Mouse (Mus musculus) limb, embryonic 13.5 days (tissue): ENCODE results near the gene Numa1. TPM values are rescaled to one million over a fixed set of nuclear protein-coding genes. Genes with fewer than 3 reads are reported as not detected.
"Not testable (repeated sequence)": the region's sequence is repeated elsewhere in the genome, so short reads cannot be mapped to it uniquely, and the experiment has no call there.

Source experiments
- ATAC-seq: fragments of 200-750 bp; cut with Nextera tagmentation; 2 replicates; pipeline ENCODE4 v1.8.0; 2017; ENCODE audit warnings: low read depth, moderate number of reproducible peaks, moderate TSS enrichment; ENCODE audit not compliant: low FRiP score
- H3K27ac ChIP-seq: fragments of 300-500 bp; sonication (generic); 2 replicates; pipeline ENCODE4 v1.5.1; 2015; ENCODE audit warnings: inconsistent platforms, mild to moderate bottlenecking, moderate library complexity
- H3K27me3 ChIP-seq: fragments of 300-500 bp; sonication (generic); 2 replicates; pipeline ENCODE4 v1.6.1; 2015; ENCODE audit warnings: mild to moderate bottlenecking, inconsistent platforms
- H3K36me3 ChIP-seq: fragments of 300-500 bp; sonication (generic); 2 replicates; pipeline ENCODE4 v1.6.1; 2015; ENCODE audit warnings: inconsistent platforms, mild to moderate bottlenecking, moderate library complexity
- H3K4me1 ChIP-seq: fragments of 300-500 bp; sonication (generic); 2 replicates; pipeline ENCODE4 v1.6.1; 2015; ENCODE audit warnings: inconsistent platforms
- H3K4me2 ChIP-seq: fragments of 300-500 bp; sonication (generic); replicated peaks from 2 replicates; pipeline ENCODE4 v1.6.1; 2015; ENCODE audit warnings: inconsistent platforms, mild to moderate bottlenecking, moderate library complexity
- H3K4me3 ChIP-seq: fragments of 300-500 bp; sonication (generic); 2 replicates; pipeline ENCODE4 v1.5.1; 2015; ENCODE audit warnings: moderate library complexity, mild to moderate bottlenecking, inconsistent platforms
- H3K9ac ChIP-seq: fragments of 300-500 bp; sonication (generic); 2 replicates; pipeline ENCODE4 v1.6.1; 2015; ENCODE audit warnings: mild to moderate bottlenecking, inconsistent platforms
- H3K9me3 ChIP-seq: fragments of 300-500 bp; sonication (generic); 2 replicates; pipeline ENCODE4 v1.6.1; 2016; ENCODE audit warnings: inconsistent platforms
- WGBS: fragments of 180-500 bp; shearing (Covaris S2); methylation state at CpG from one replicate; pipeline ENCODE4 v1.1.7; 2015; 5-methylcytosine and 5-hydroxymethylcytosine counted together
- polyA plus RNA-seq: library from polyadenylated mRNA; unstranded; fragments of >200 nt; fragmentation: Nextera tagmentation; extraction: Ambion mirVana; gene quantifications from 2 replicates; pipeline ENCODE4 v1.2.1, GENCODE M21; 2015

Numa1 gene
- polyA plus RNA-seq, 1 experiment from 2014 or later = 96.2 TPM

GRCm38 (mm10) chr7:102020934-102021333, 87.0 kb downstream of the Numa1 start:
- peaks cover 92% of the 10 kb centered on the region for H3K36me3 ChIP-seq
- not testable (repeated sequence) for H3K27ac ChIP-seq, H3K4me1 ChIP-seq, H3K9me3 ChIP-seq, H3K27me3 ChIP-seq, H3K9ac ChIP-seq, H3K4me3 ChIP-seq, ATAC-seq, H3K4me2 ChIP-seq
- WGBS = 88% methylated on average over 2 of the region's 2 CpGs

GRCm38 (mm10) chr7:102023821-102024220, 89.9 kb downstream of the Numa1 start:
- 89% methylated on average over 9 of the region's 9 CpGs for WGBS
- no peak overlapping the region for H3K4me3 ChIP-seq
- H3K36me3 ChIP-seq = peaks cover 86% of the 10 kb centered on the region
- H3K4me2 ChIP-seq = no peak overlapping the region
- no peaks in the 10 kb centered on the region for H3K27me3 ChIP-seq
- no peak overlapping the region for H3K27ac ChIP-seq
- no peaks in the 10 kb centered on the region for H3K4me1 ChIP-seq
- ATAC-seq = no peak
- H3K9me3 ChIP-seq = no peaks in the 10 kb centered on the region
- H3K9ac ChIP-seq = no peak overlapping the region

GRCm38 (mm10) chr7:102025187-102026119, 91.5 kb downstream of the Numa1 start:
- H3K4me1 ChIP-seq = no peaks in the 10 kb centered on the region
- no peak overlapping the region for H3K27ac ChIP-seq
- H3K9ac ChIP-seq = no peak overlapping the region
- no peak for ATAC-seq
- H3K4me2 ChIP-seq = no peak overlapping the region
- no peaks in the 10 kb centered on the region for H3K27me3 ChIP-seq
- peaks cover 83% of the 10 kb centered on the region for H3K36me3 ChIP-seq
- no peaks in the 10 kb centered on the region for H3K9me3 ChIP-seq
- WGBS = 70% methylated on average over 2 of the region's 2 CpGs
- H3K4me3 ChIP-seq = no peak overlapping the region

DNA sequence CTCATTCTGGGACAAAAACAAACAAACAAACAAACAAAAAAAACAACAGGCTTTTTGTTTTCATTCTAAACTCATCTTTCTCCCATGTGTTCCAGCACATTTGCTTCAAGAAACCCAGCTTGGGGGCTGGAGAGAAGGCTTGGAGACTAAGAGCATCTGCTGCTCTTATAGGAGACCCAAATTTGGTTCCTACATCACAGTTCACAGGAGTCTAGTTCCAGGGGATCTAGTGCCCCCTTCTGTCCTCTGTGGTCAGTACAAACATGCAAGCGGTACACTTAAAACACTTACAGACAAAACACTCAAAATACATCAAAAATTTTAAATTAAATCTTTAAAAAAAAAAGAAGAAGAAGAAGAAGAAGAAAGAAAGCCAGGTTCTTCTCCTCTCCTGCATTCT, 101.0 kb downstream of the Numa1 start:
- H3K9me3 ChIP-seq = no peaks in the 10 kb centered on the region
- no peak overlapping the region for H3K4me2 ChIP-seq
- H3K36me3 ChIP-seq = peaks cover 99% of the 10 kb centered on the region
- 90% methylated on average over 1 of the region's 1 CpGs for WGBS
- H3K27ac ChIP-seq = no peak overlapping the region
- H3K4me1 ChIP-seq = no peaks in the 10 kb centered on the region
- no peak for ATAC-seq
- H3K27me3 ChIP-seq = no peaks in the 10 kb centered on the region
- H3K9ac ChIP-seq = no peak overlapping the region
- H3K4me3 ChIP-seq = no peak overlapping the region

DNA sequence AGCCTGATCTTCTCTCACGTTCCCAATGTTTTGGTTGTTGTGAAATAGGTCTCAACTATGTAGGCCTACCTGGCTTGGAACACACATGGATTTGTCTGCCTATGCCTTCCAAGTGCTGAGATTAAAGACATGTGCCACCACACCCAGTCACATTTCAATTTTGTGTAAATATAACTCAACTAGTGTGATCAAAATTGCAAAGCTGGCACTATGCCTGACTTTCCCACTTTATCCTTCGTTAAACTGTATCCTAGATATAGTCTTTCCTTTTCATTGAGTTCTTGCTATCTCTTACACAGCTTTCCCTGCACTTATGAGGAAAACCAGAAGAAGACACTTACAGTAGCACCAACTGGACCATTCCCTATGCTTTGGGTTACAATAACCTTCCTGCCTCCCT, 101.6 kb downstream of the Numa1 start:
- Histone ChIP-seq H3K4me2 (no peak overlapping the region), H3K36me3 (peaks cover 100% of the 10 kb centered on the region), H3K27ac (no peak overlapping the region), H3K9me3 (no peaks in the 10 kb centered on the region), H3K27me3 (no peaks in the 10 kb centered on the region), H3K9ac (no peak overlapping the region), H3K4me3 (no peak overlapping the region), H3K4me1 (no peaks in the 10 kb centered on the region)
- no peak for ATAC-seq
- 88% methylated on average over 2 of the region's 2 CpGs for WGBS

DNA sequence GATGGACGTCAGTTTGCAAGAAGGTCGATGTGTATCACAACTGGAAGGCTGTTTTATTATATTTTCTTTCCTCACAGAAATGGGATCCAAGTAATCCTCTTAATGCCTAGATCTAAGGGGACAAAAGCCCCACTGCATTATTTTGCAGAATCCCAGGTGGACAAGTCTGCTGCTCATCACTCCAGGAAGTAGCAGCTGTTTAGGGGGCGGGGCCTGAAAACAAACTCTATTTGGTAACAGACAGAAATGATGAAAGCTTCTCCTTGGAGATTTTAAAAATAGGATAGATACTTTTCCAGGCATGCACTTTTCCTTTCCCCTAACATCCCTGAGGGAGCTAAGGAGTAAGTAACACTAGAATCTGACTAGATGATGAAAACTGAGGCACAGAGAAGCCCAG, 103.4 kb downstream of the Numa1 start:
- no peak overlapping the region for H3K27ac ChIP-seq
- 92% methylated on average over 3 of the region's 3 CpGs for WGBS
- H3K36me3 ChIP-seq = peaks cover 97% of the 10 kb centered on the region
- no peaks in the 10 kb centered on the region for H3K9me3 ChIP-seq
- no peak overlapping the region for H3K4me3 ChIP-seq
- no peak overlapping the region for H3K4me2 ChIP-seq
- ATAC-seq = no peak
- H3K27me3 ChIP-seq = no peaks in the 10 kb centered on the region
- no peak overlapping the region for H3K9ac ChIP-seq
- H3K4me1 ChIP-seq = no peaks in the 10 kb centered on the region

- Histone ChIP-seq H3K36me3 (peaks cover 51% of the 10 kb centered on the region), H3K27me3 (no peaks in the 10 kb centered on the region), H3K27ac (no peak overlapping the region), H3K9ac (no peak overlapping the region), H3K4me3 (no peak overlapping the region), H3K4me1 (peaks cover 6% of the 10 kb centered on the region), H3K9me3 (no peaks in the 10 kb centered on the region), H3K4me2 (no peak overlapping the region)
- WGBS = 61% methylated on average over 2 of the region's 2 CpGs
- ATAC-seq = no peak
These were observed 108.4 kb downstream of the Numa1 start for GRCm38 (mm10) chr7:102042314-102042713.

- not testable (repeated sequence) for H3K27me3 ChIP-seq, H3K27ac ChIP-seq, ATAC-seq, H3K9me3 ChIP-seq, H3K4me2 ChIP-seq, H3K9ac ChIP-seq, H3K4me1 ChIP-seq, H3K4me3 ChIP-seq
- H3K36me3 ChIP-seq = peaks cover 18% of the 10 kb centered on the region
These were observed 114.6 kb downstream of the Numa1 start for GRCm38 (mm10) chr7:102048524-102048923.

GRCm38 (mm10) chr7:102061353-102061752, 127.4 kb downstream of the Numa1 start:
- WGBS = 90% methylated on average over 3 of the region's 3 CpGs
- H3K9me3 ChIP-seq = no peaks in the 10 kb centered on the region
- no peak for ATAC-seq

DNA sequence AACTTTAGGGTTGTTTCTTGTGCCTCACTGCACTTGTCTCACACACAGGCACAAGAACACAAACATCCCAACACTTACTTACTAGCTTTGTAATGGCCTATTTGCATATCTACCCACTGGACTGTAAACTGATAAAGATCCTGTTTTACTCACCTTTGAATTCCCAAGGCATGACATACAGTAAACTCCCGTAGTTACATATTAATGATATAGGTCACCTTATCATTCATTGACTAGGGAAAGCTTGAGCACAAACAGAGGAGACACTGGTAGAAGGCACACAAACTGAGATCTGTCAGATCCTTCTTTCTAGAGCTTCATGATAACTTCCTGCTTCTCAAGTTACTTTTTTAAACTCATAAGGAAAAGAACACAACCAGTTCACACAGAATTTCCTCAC, 128.3 kb downstream of the Numa1 start:
- no peak for ATAC-seq
- Histone ChIP-seq H3K27me3 (no peaks in the 10 kb centered on the region), H3K4me2 (no peak overlapping the region), H3K9ac (no peak overlapping the region), H3K36me3 (peaks cover 25% of the 10 kb centered on the region), H3K4me3 (no peak overlapping the region), H3K4me1 (peaks cover 22% of the 10 kb centered on the region), H3K27ac (no peak overlapping the region), H3K9me3 (no peaks in the 10 kb centered on the region)
- 98% methylated on average over 1 of the region's 1 CpGs for WGBS

More at GRCm38 (mm10) chr7:102061353-102061752, 127.4 kb downstream of the Numa1 start:
- Histone ChIP-seq H3K4me1 (peaks cover 18% of the 10 kb centered on the region), H3K36me3 (peaks cover 31% of the 10 kb centered on the region), H3K4me2 (no peak overlapping the region), H3K27me3 (no peaks in the 10 kb centered on the region), H3K4me3 (no peak overlapping the region), H3K9ac (no peak overlapping the region), H3K27ac (no peak overlapping the region)

GRCm38 (mm10) chr7:102063891-102064290, 130.0 kb downstream of the Numa1 start:
- 88% methylated on average over 9 of the region's 9 CpGs for WGBS

More at GRCm38 (mm10) chr7:102063891-102064290, 130.0 kb downstream of the Numa1 start:
- Histone ChIP-seq H3K27me3 (no peaks in the 10 kb centered on the region), H3K4me1 (peaks cover 22% of the 10 kb centered on the region), H3K36me3 (peaks cover 23% of the 10 kb centered on the region), H3K4me2 (peak overlapping the region; percentile 74), H3K9me3 (no peaks in the 10 kb centered on the region), H3K27ac (no peak overlapping the region), H3K9ac (peak overlapping the region; percentile 71; the same call in 1 of the 2 replicates), H3K4me3 (peak overlapping the region; percentile 60)
- ATAC-seq = no peak
